Mouse (Mus musculus): ENCODE measurements around the gene Sfpq. TPM values are rescaled to one million over a fixed set of nuclear protein-coding genes. Genes with fewer than 3 reads are reported as not detected.
A peak's percentile ranks its signal among the peaks of the same experiment; 100 is the strongest.

Sfpq gene
- total and polyA plus RNA-seq, 3 experiments, result 146 to 560 (median 170) TPM

- TF ChIP-seq MAX (IDR thresholded peaks at IDR 0.05; ENCODE audit: low read length) (peak; percentile 81), NELFE (IDR thresholded peaks at IDR 0.05; ENCODE audit: low read depth, low read length) (peak; percentile 86), CHD1 (IDR thresholded peaks at IDR 0.05; ENCODE audit: low read depth, low read length) (no peak), MXI1 (IDR thresholded peaks at IDR 0.05; ENCODE audit: low read depth, low read length) (peak; percentile 93), IRF4 (IDR thresholded peaks at IDR 0.05; ENCODE audit: low read depth, low read length) (no peak), TBP (conservative IDR thresholded peaks at IDR 0.05; ENCODE audit: low read depth, low read length) (0 out of 2 replicates have a peak, but pooled peaks have one; percentile 26), SIN3A (IDR thresholded peaks at IDR 0.05; ENCODE audit: low read length) (peak; percentile 89), RAD21 (IDR thresholded peaks at IDR 0.05; ENCODE audit: low read depth, low read length) (no peak), E2F4 (IDR thresholded peaks at IDR 0.05; ENCODE audit: insufficient replicate concordance, low read depth, low read length) (peak; percentile 65; the same call in 1 of the 2 replicates), MYC (IDR thresholded peaks at IDR 0.05; ENCODE audit: low read depth, low read length) (0 out of 2 replicates have a peak, but pooled peaks have one; percentile 45), ZC3H11A (IDR thresholded peaks at IDR 0.05; ENCODE audit: low read depth, low read length) (no peak), UBTF (IDR thresholded peaks at IDR 0.05; ENCODE audit: low read depth, low read length) (no peak), SMC3 (IDR thresholded peaks at IDR 0.05; ENCODE audit: low read depth, low read length) (no peak), CTCF (conservative IDR thresholded peaks at IDR 0.05 in 1 of 2, IDR thresholded peaks at IDR 0.05 in 1 of 2; ENCODE audit: low read depth in 2 of 2, low read length in 2 of 2) (no peak)
These were observed 39.6 kb downstream of the Sfpq start, which contains the start of gene Zmym1 (continued) for GRCm38 (mm10) chr4:127060585-127061290.

DNA sequence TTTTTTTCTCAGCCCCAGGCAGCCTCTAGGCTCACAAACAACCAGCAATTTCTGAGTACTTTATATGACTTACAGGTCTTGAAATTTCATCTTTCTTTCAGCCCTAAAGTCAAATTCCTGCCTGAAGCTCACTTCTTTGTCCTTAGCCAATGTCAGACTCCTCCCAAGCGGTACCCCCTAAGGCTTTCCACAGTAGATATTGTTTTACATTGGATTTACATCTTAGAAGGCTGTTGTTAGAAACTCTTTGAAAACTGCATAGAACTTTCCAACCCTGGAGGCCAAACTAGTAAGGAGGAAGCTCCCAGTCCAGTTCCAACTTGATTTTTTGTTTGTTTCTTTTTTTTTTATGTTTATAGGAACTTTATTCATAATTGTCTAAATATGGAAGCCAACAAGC, 42.9 kb downstream of the Sfpq start:
- in situ Hi-C loops (cut with MboI; ENCODE audit: low pct_ligation_motif_present, low pct_unique_long_range_greater_than_20kb, low sequenced_read_pairs) (no loop called here), dilution Hi-C loops (cut with MboI; ENCODE audit: extremely low pct_ligation_motif_present, extremely low pct_unique_long_range_greater_than_20kb, low sequenced_read_pairs) (no loop called here)
- Histone ChIP-seq H3K27me3 (replicated peaks) (no peaks in the 10 kb centered on the region), H3K79me2 (replicated peaks; ENCODE audit: control insufficient read depth, extremely low read depth, insufficient read depth, poor library complexity, severe bottlenecking) (peaks cover 18% of the 10 kb centered on the region), H3K36me3 (replicated peaks in 1 of 2; ENCODE audit: control insufficient read depth in 1 of 2, insufficient read depth in 1 of 2, low read length in 1 of 2) (peaks cover 0 to 6% of the 10 kb centered on the region in 2 experiments), H3K4me2 (ENCODE audit: insufficient read depth, low read depth, poor library complexity, severe bottlenecking) (no peak overlapping the region), H3K4me1 (ENCODE audit: control insufficient read depth in 1 of 2, insufficient read depth in 2 of 2) (peaks cover 0 to 14% of the 10 kb centered on the region in 2 experiments; a peak in 2 of 4 replicates), H3K9me3 (replicated peaks; ENCODE audit: low read length) (no peaks in the 10 kb centered on the region), H3K9ac (ENCODE audit: insufficient read depth, low read depth) (no peak overlapping the region), H3K4me3 (replicated peaks in 1 of 3; ENCODE audit: low read depth in 2 of 3, low read length in 2 of 3, poor library complexity in 1 of 3) (no peak overlapping the region), H3K27ac (ENCODE audit: insufficient read depth, low read depth) (no peak overlapping the region)
- DNase-seq (ENCODE audit: extremely low read depth), result no peak
- TF ChIP-seq JUN (IDR thresholded peaks at IDR 0.05; ENCODE audit: insufficient read depth, low read depth, low read length) (no peak), MAX (IDR thresholded peaks at IDR 0.05; ENCODE audit: low read length) (no peak), NRF1 (IDR thresholded peaks at IDR 0.05; ENCODE audit: low read depth, low read length) (no peak), RAD21 (IDR thresholded peaks at IDR 0.05; ENCODE audit: low read depth, low read length) (no peak), MXI1 (IDR thresholded peaks at IDR 0.05; ENCODE audit: low read depth, low read length) (no peak), BHLHE40 (IDR thresholded peaks at IDR 0.05; ENCODE audit: low read depth, low read length) (no peak), ELF1 (IDR thresholded peaks at IDR 0.05; ENCODE audit: low read depth, low read length) (no peak), HCFC1 (IDR thresholded peaks at IDR 0.05; ENCODE audit: low read depth, low read length) (no peak), ZC3H11A (IDR thresholded peaks at IDR 0.05; ENCODE audit: low read depth, low read length) (no peak), IRF4 (IDR thresholded peaks at IDR 0.05; ENCODE audit: low read depth, low read length) (no peak), ZKSCAN1 (IDR thresholded peaks at IDR 0.05; ENCODE audit: borderline replicate concordance, low read depth, low read length) (no peak), POLR2AphosphoS2 (IDR thresholded peaks at IDR 0.05; ENCODE audit: low read depth, low read length) (no peak), TBP (conservative IDR thresholded peaks at IDR 0.05; ENCODE audit: low read depth, low read length) (no peak), ETS1 (conservative IDR thresholded peaks at IDR 0.05; ENCODE audit: low read depth, low read length) (no peak)
